23 mouse cellular contexts compared by ENCODE assay signal in the genomic region with DNA sequence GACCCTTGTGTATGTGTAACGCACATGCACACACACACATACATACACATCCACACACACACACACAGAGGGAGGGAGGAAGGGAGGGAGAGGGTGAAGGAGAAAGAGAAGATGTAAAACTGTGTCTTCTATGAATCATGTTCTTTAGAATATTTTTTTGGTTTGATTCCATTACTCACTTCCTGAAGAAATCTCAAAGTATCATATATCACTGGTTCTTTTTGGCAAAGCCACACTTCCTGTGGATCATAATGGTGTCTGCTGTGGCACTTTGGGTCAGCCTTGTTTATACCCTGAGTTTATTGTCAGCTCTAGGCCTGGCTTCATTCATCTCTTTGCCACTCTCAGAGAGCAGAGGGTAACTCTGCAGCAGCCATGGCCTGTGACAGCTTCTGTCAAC.
DNase-seq lines count a peak whose midpoint lies in the region; ATAC-seq and TF ChIP-seq lines count a peak whose summit lies in the region.
"Had no signal": no experiment of that assay in that cellular context is flagged by ENCODE, and none has a peak within 500 bp of the region (broad histone marks: within the 10 kb centered on the region; RNA-seq: fewer than 3 reads in every experiment).

No protein-coding gene starts in this region.

- DNase-seq in embryo, embryonic 10.5 days (ENCODE audit: low spot score): peak; percentile 10
- no peak for DNase-seq in embryo, embryonic 11 days
- DNase-seq in hindbrain, embryonic 10.5 days (ENCODE audit: low spot score): no peak
- no peak for DNase-seq in midbrain, embryonic 10.5 days (ENCODE audit: low spot score)
- DNase-seq in forebrain, postnatal 0 days: no peak
- no peak for DNase-seq in left cerebral cortex, postnatal 14 days (ENCODE audit: low spot score in 2 of 2)
- DNase-seq: adrenal gland, adult 8-10 months; cerebellum, adult 2 months; cerebellum, postnatal 14 days; kidney, adult 18-20 months; kidney, postnatal 10 days; layer of hippocampus, adult 9-11 months; liver, embryonic 13.5 days; lung, adult 18-20 months; lung, postnatal 10 days; right cerebral cortex, postnatal 4 days; thymus, adult 2 months had no signal

- intact Hi-C loops in left cerebral cortex, postnatal 14 days (cut with DNase I): no loop called here

- WGBS in hindbrain, embryonic 10.5 days: 89% methylated on average over 1 of the region's 1 CpGs
- WGBS in hindbrain, embryonic 13.5 days: 73% methylated on average over 1 of the region's 1 CpGs
- WGBS in midbrain, embryonic 10.5 days: 82% methylated on average over 1 of the region's 1 CpGs
- WGBS in midbrain, embryonic 13.5 days: 81% methylated on average over 1 of the region's 1 CpGs
- WGBS in forebrain, postnatal 0 days: 100% methylated on average over 1 of the region's 1 CpGs

- no peak overlapping the region for H3K4me2 ChIP-seq in hindbrain, embryonic 13.5 days
- H3K4me2 ChIP-seq in midbrain, embryonic 13.5 days (replicated peaks): no peak overlapping the region
- H3K4me2 ChIP-seq in forebrain, postnatal 0 days (ENCODE audit: low read depth): no peak overlapping the region
- H3K4me2 ChIP-seq: limb, embryonic 15.5 days; liver, embryonic 13.5 days had no signal

- ATAC-seq in hindbrain, embryonic 13.5 days (ENCODE audit: low FRiP score): no peak
- ATAC-seq in midbrain, embryonic 13.5 days: no peak
- no peak for ATAC-seq in forebrain, postnatal 0 days
- ATAC-seq: forebrain, embryonic 14.5 days; hindbrain, embryonic 16.5 days; midbrain, embryonic 16.5 days had no signal

- 0 out of 2 replicates have a peak overlapping the region, but pooled peaks have one; percentile 12 for H3K27ac ChIP-seq in hindbrain, embryonic 10.5 days
- no peak overlapping the region for H3K27ac ChIP-seq in hindbrain, embryonic 13.5 days
- 0 out of 2 replicates have a peak overlapping the region, but pooled peaks have one; percentile 23 for H3K27ac ChIP-seq in midbrain, embryonic 10.5 days (replicated peaks)
- no peak overlapping the region for H3K27ac ChIP-seq in midbrain, embryonic 13.5 days
- H3K27ac ChIP-seq in forebrain, postnatal 0 days (ENCODE audit: low read depth, low read length): no peak overlapping the region
- H3K27ac ChIP-seq: limb, embryonic 15.5 days; liver, embryonic 13.5 days had no signal

- H3K27me3 ChIP-seq in hindbrain, embryonic 10.5 days (ENCODE audit: insufficient read depth, poor library complexity, severe bottlenecking): no peaks in the 10 kb centered on the region
- H3K27me3 ChIP-seq in hindbrain, embryonic 13.5 days: no peaks in the 10 kb centered on the region
- no peaks in the 10 kb centered on the region for H3K27me3 ChIP-seq in midbrain, embryonic 10.5 days (ENCODE audit: low read depth, poor library complexity, severe bottlenecking)
- H3K27me3 ChIP-seq in midbrain, embryonic 13.5 days: no peaks in the 10 kb centered on the region
- no peaks in the 10 kb centered on the region for H3K27me3 ChIP-seq in forebrain, postnatal 0 days (ENCODE audit: insufficient read depth, low read length)
- H3K27me3 ChIP-seq: limb, embryonic 15.5 days; liver, embryonic 13.5 days had no signal

- no peak for TF ChIP-seq CTCF in forebrain, postnatal 0 days (IDR thresholded peaks at IDR 0.05; ENCODE audit: low read depth)

- H3K4me1 ChIP-seq in hindbrain, embryonic 10.5 days (replicated peaks): peaks cover 5% of the 10 kb centered on the region; the same call in 1 of the 2 replicates
- no peaks in the 10 kb centered on the region for H3K4me1 ChIP-seq in hindbrain, embryonic 13.5 days (replicated peaks)
- peaks cover 15% of the 10 kb centered on the region for H3K4me1 ChIP-seq in midbrain, embryonic 10.5 days
- no peaks in the 10 kb centered on the region for H3K4me1 ChIP-seq in midbrain, embryonic 13.5 days (replicated peaks)
- H3K4me1 ChIP-seq in forebrain, postnatal 0 days (ENCODE audit: insufficient read depth): peaks cover 5% of the 10 kb centered on the region; the same call in 1 of the 2 replicates
- H3K4me1 ChIP-seq: limb, embryonic 15.5 days; liver, embryonic 13.5 days had no signal

- H3K9ac ChIP-seq in hindbrain, embryonic 13.5 days: no peak overlapping the region
- no peak overlapping the region for H3K9ac ChIP-seq in midbrain, embryonic 13.5 days (replicated peaks)
- H3K9ac ChIP-seq in forebrain, postnatal 0 days: no peak overlapping the region
- H3K9ac ChIP-seq: limb, embryonic 15.5 days; liver, embryonic 13.5 days had no signal

- H3K4me3 ChIP-seq in hindbrain, embryonic 10.5 days: no peak overlapping the region
- H3K4me3 ChIP-seq in hindbrain, embryonic 13.5 days: no peak overlapping the region
- H3K4me3 ChIP-seq in midbrain, embryonic 10.5 days: no peak overlapping the region
- no peak overlapping the region for H3K4me3 ChIP-seq in midbrain, embryonic 13.5 days (replicated peaks)
- no peak overlapping the region for H3K4me3 ChIP-seq in forebrain, postnatal 0 days (ENCODE audit: low read depth, low read length)
- H3K4me3 ChIP-seq: limb, embryonic 15.5 days; liver, embryonic 13.5 days had no signal

- peaks cover 4% of the 10 kb centered on the region; the same call in 1 of the 2 replicates for H3K36me3 ChIP-seq in hindbrain, embryonic 10.5 days
- H3K36me3 ChIP-seq in hindbrain, embryonic 13.5 days: no peaks in the 10 kb centered on the region
- no peaks in the 10 kb centered on the region for H3K36me3 ChIP-seq in midbrain, embryonic 10.5 days
- H3K36me3 ChIP-seq in midbrain, embryonic 13.5 days: no peaks in the 10 kb centered on the region
- no peaks in the 10 kb centered on the region for H3K36me3 ChIP-seq in forebrain, postnatal 0 days (ENCODE audit: insufficient read depth)
- H3K36me3 ChIP-seq: liver, embryonic 13.5 days had no signal

- no peaks in the 10 kb centered on the region for H3K9me3 ChIP-seq in hindbrain, embryonic 10.5 days
- H3K9me3 ChIP-seq in hindbrain, embryonic 13.5 days: no peaks in the 10 kb centered on the region
- no peaks in the 10 kb centered on the region for H3K9me3 ChIP-seq in midbrain, embryonic 10.5 days (replicated peaks)
- H3K9me3 ChIP-seq in midbrain, embryonic 13.5 days: no peaks in the 10 kb centered on the region
- H3K9me3 ChIP-seq in forebrain, postnatal 0 days (ENCODE audit: low read length): no peaks in the 10 kb centered on the region
- H3K9me3 ChIP-seq: limb, embryonic 15.5 days; liver, embryonic 13.5 days had no signal

Comparison
In these comparisons a context has a peak if more than half of its experiments do, and no peak if none do; other contexts are left out.
1. H3K27ac ChIP-seq: peak in hindbrain, embryonic 10.5 days (single experiment) and midbrain, embryonic 10.5 days (single experiment); none in hindbrain, embryonic 13.5 days (single experiment), midbrain, embryonic 13.5 days (single experiment) and forebrain, postnatal 0 days (single experiment).